Mouse (Mus musculus) G1E (cell line): ENCODE measurements around the gene Shroom2.

Source experiments
- CTCF ChIP-seq: IDR thresholded peaks from 2 replicates; pipeline ENCODE4 v1.5.1; 2012; ENCODE audit warnings: low read depth, low read length, inconsistent platforms, mixed read lengths
- GATA1 ChIP-seq: IDR thresholded peaks from 2 replicates; pipeline ENCODE4 v1.6.1; 2012; ENCODE audit warnings: borderline replicate concordance, low read length, inconsistent platforms, mixed read lengths
- TAL1 ChIP-seq: conservative IDR thresholded peaks from 2 replicates; pipeline ENCODE4 v1.6.1; 2012; ENCODE audit warnings: low read depth, low read length, inconsistent platforms, mixed read lengths

- TF ChIP-seq CTCF: no peak
- TF ChIP-seq GATA1: no peak
- no peak for TF ChIP-seq TAL1
Measured at GRCm38 (mm10) chrX:152716693-152717092, 52.6 kb downstream of the Shroom2 start.
